Mouse (Mus musculus) stomach, postnatal 0 days (tissue): ENCODE results near the gene Olfr1378. TPM values are rescaled to one million over a fixed set of nuclear protein-coding genes. Genes with fewer than 3 reads are reported as not detected.

Experiments
- ATAC-seq: fragments of 200-750 bp; cut with Nextera tagmentation; 2 replicates; pipeline ENCODE4 v1.8.0; 2017; ENCODE audit not compliant: low FRiP score, low TSS enrichment
- DNase-seq: peaks from one replicate; pipeline ENCODE4 v3.0.0-alpha.2; 2016; ENCODE audit warnings: low spot score
- H3K27ac ChIP-seq: fragments of 300-500 bp; sonication (generic); replicated peaks from 2 replicates; pipeline ENCODE4 v1.5.1; 2014; ENCODE audit warnings: mild to moderate bottlenecking, control low read depth
- H3K27me3 ChIP-seq: fragments of 300-500 bp; sonication (generic); 2 replicates; pipeline ENCODE4 v1.6.1; 2014; ENCODE audit warnings: low read length; ENCODE audit not compliant: control insufficient read depth, insufficient read depth
- H3K36me3 ChIP-seq: fragments of 300-500 bp; sonication (generic); 2 replicates; pipeline ENCODE4 v1.6.1; 2014; ENCODE audit warnings: low read length, mixed read lengths; ENCODE audit not compliant: control insufficient read depth, insufficient read depth
- H3K4me1 ChIP-seq: fragments of 300-500 bp; sonication (generic); replicated peaks from 2 replicates; pipeline ENCODE4 v1.6.1; 2014; ENCODE audit warnings: antibody characterized with exemption; ENCODE audit not compliant: control insufficient read depth, insufficient read depth
- H3K4me2 ChIP-seq: fragments of 300-500 bp; sonication (generic); replicated peaks from 2 replicates; pipeline ENCODE4 v1.6.1; 2014; ENCODE audit warnings: low read depth, mild to moderate bottlenecking, control low read depth, moderate library complexity
- H3K4me3 ChIP-seq: fragments of 300-500 bp; sonication (generic); 2 replicates; pipeline ENCODE4 v1.5.1; 2014; ENCODE audit warnings: low read depth, low read length, control low read depth
- H3K9ac ChIP-seq: fragments of 300-500 bp; sonication (generic); 2 replicates; pipeline ENCODE4 v1.6.1; 2014; ENCODE audit warnings: mild to moderate bottlenecking, low read length, control low read depth, mixed read lengths
- H3K9me3 ChIP-seq: fragments of 300-500 bp; sonication (generic); 2 replicates; pipeline ENCODE4 v1.6.1; 2016; ENCODE audit warnings: low read length; ENCODE audit not compliant: control insufficient read depth
- CTCF ChIP-seq: IDR thresholded peaks from 2 replicates; pipeline ENCODE4 v1.5.1; 2016; ENCODE audit warnings: antibody characterized with exemption, low read depth, mild to moderate bottlenecking, moderate library complexity
- EP300 ChIP-seq: optimal IDR thresholded peaks from 2 replicates; pipeline ENCODE3; 2016; ENCODE audit warnings: antibody characterized with exemption
- WGBS: fragments of 180-500 bp; shearing (Covaris S2); extraction: QIAGEN DNeasy Blood & Tissue Kit; methylation state at CpG from one replicate; pipeline ENCODE4 v1.1.7; 2014; 5-methylcytosine and 5-hydroxymethylcytosine counted together
- polyA plus RNA-seq: library from polyadenylated mRNA; unstranded; fragments of >200 nt; fragmentation: Nextera tagmentation; extraction: Ambion mirVana; gene quantifications from 2 replicates; pipeline ENCODE4 v1.2.1, GENCODE M21; 2015

The Olfr1378 gene
- polyA plus RNA-seq, 1 experiment from 2014 or later = not detected

- Histone ChIP-seq H3K4me2 (no peak overlapping the region), H3K4me3 (no peak overlapping the region), H3K27ac (no peak overlapping the region), H3K9me3 (no peaks in the 10 kb centered on the region), H3K4me1 (no peaks in the 10 kb centered on the region), H3K36me3 (no peaks in the 10 kb centered on the region), H3K27me3 (no peaks in the 10 kb centered on the region), H3K9ac (no peak overlapping the region)
- peak; percentile 97 for TF ChIP-seq CTCF
- TF ChIP-seq EP300 = no peak
- DNase-seq (peak; percentile 31), ATAC-seq (peak; percentile 49; the same call in 1 of the 2 replicates)
- WGBS = 35% methylated on average over 14 of the region's 14 CpGs
Observed at GRCm38 (mm10) chr11:50939621-50940366, 26.5 kb upstream of the Olfr1378 start.

DNA sequence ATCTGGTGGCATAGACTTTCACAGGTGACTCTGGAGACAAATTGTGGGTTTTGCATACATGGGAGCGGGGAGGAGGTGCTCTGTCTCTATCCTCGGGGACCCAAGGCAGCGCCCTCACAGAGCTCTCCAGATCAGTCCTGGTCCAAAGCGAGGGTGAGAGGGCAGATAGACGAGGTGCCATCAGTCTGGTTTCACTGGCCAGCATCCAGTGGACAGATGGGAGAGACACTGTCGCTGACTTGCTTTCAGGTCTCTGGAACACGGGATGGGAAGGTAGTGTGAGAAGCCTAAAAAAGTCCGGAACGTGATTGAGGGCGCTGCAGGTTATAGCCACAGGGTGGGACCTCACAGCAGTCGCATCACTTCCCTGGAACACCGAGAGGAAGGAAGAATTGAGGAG, 23.9 kb upstream of the Olfr1378 start:
- H3K36me3 ChIP-seq = no peaks in the 10 kb centered on the region
- WGBS = 64% methylated on average over 12 of the region's 12 CpGs
- no peak overlapping the region for H3K27ac ChIP-seq
- no peaks in the 10 kb centered on the region for H3K9me3 ChIP-seq
- no peak for TF ChIP-seq CTCF
- no peak for TF ChIP-seq EP300
- no peaks in the 10 kb centered on the region for H3K4me1 ChIP-seq
- H3K4me3 ChIP-seq = no peak overlapping the region
- no peak overlapping the region for H3K9ac ChIP-seq
- no peaks in the 10 kb centered on the region for H3K27me3 ChIP-seq
- DNase-seq = no peak
- H3K4me2 ChIP-seq = no peak overlapping the region
- ATAC-seq = no peak

DNA sequence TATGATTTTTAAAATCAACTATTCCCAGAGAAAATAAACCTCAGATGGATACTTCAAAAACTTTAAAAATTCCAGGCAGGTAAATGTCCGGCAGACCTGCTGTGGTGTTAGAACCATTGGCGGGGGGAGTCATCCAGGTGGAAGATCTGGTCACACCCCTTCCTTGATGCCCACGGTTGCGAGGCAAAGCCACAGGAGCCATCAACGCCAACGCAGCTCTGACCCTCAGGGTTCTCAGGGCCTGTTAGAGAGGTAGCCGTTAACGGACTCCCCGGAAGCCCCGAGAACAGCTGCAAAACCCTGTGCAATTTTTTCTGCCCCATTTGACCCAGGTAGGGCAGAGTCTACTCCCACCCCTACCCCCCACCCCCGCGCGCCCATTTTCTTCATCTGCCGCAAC, 22.8 kb upstream of the Olfr1378 start, which contains the start of gene 4933414I15Rik:
Gene 4933414I15Rik, minus strand, starts transcription at position 260 of the 400 bp plus-strand sequence.
- H3K36me3 ChIP-seq = no peaks in the 10 kb centered on the region

GRCm38 (mm10) chr11:50952290-50952689, 14.0 kb upstream of the Olfr1378 start:
- no peaks in the 10 kb centered on the region for H3K4me1 ChIP-seq
- no peaks in the 10 kb centered on the region for H3K9me3 ChIP-seq
- ATAC-seq (peak; percentile 63; the same call in 1 of the 2 replicates), DNase-seq (peak; percentile 52)
- no peak for TF ChIP-seq CTCF
- no peak for TF ChIP-seq EP300
- 48% methylated on average over 14 of the region's 14 CpGs for WGBS
- H3K27me3 ChIP-seq = no peaks in the 10 kb centered on the region
- no peaks in the 10 kb centered on the region for H3K36me3 ChIP-seq
- no peak overlapping the region for H3K9ac ChIP-seq
- H3K27ac ChIP-seq = no peak overlapping the region
- no peak overlapping the region for H3K4me3 ChIP-seq
- no peak overlapping the region for H3K4me2 ChIP-seq

More for the DNA sequence above, 22.8 kb upstream of the Olfr1378 start, which contains the start of gene 4933414I15Rik:
- no peak for DNase-seq
- H3K4me2 ChIP-seq = no peak within 1 kb of the TSS
- H3K27ac ChIP-seq = no peak within 1 kb of the TSS
- no peaks in the 10 kb centered on the region for H3K27me3 ChIP-seq
- TF ChIP-seq EP300 (no peak), CTCF (no peak)
- H3K9me3 ChIP-seq = no peaks in the 10 kb centered on the region
- no peak for ATAC-seq
- H3K4me1 ChIP-seq = no peaks in the 10 kb centered on the region
- no peak within 1 kb of the TSS for H3K4me3 ChIP-seq
- H3K9ac ChIP-seq = no peak within 1 kb of the TSS
- WGBS = 76% methylated on average over 14 of the region's 14 CpGs

- Histone ChIP-seq H3K4me3 (no peak within 1 kb of the TSS), H3K4me1 (no peaks in the 10 kb centered on the region), H3K9me3 (no peaks in the 10 kb centered on the region), H3K27ac (no peak within 1 kb of the TSS), H3K9ac (no peak within 1 kb of the TSS), H3K36me3 (no peaks in the 10 kb centered on the region), H3K4me2 (no peak within 1 kb of the TSS), H3K27me3 (no peaks in the 10 kb centered on the region)
- 72% methylated on average over 6 of the region's 6 CpGs for WGBS
- TF ChIP-seq EP300 = no peak
- TF ChIP-seq CTCF = no peak
- ATAC-seq (no peak), DNase-seq (no peak)
Observed at GRCm38 (mm10) chr11:50953665-50954064, 12.7 kb upstream of the Olfr1378 start, which contains the start of gene Prop1. Gene Prop1 (minus strand): TSS chr11:50953765.

DNA sequence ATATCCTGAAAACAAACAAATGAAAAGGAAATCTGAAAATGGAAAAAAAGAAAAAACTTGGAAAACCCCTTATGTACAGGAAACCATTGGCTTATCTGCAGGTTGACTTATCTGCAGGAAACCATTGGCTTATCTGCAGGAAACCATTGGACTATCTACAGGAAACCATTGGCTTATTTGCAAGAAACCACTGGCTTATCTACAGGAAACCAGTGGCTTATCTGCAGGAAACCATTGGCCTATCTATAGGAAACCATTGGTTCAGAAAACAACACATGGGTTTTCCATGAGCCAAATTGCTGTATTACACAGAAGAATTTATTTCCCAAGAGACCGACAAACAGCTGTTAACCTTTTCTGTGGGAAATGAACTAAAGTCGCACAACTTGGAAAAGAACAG, 1.4 kb upstream of the Olfr1378 start:
- Histone ChIP-seq H3K4me2 (no peak overlapping the region), H3K36me3 (no peaks in the 10 kb centered on the region), H3K4me3 (no peak overlapping the region), H3K27me3 (no peaks in the 10 kb centered on the region), H3K4me1 (no peaks in the 10 kb centered on the region), H3K9ac (no peak overlapping the region), H3K9me3 (no peaks in the 10 kb centered on the region), H3K27ac (no peak overlapping the region)
- no peak for TF ChIP-seq CTCF
- TF ChIP-seq EP300 = peak; percentile 38
- ATAC-seq = no peak
- DNase-seq = no peak
- WGBS = 79% methylated on average over 2 of the region's 2 CpGs
